Mouse (Mus musculus): ENCODE data around the gene Hps3. TPM values are rescaled to one million over a fixed set of nuclear protein-coding genes. Genes with fewer than 3 reads are reported as not detected.

The Hps3 gene
- polyA plus RNA-seq (2015; fragmentation: Nextera tagmentation; extraction: Ambion mirVana) = 7.5 and 9.2 TPM in 2 replicates

DNA sequence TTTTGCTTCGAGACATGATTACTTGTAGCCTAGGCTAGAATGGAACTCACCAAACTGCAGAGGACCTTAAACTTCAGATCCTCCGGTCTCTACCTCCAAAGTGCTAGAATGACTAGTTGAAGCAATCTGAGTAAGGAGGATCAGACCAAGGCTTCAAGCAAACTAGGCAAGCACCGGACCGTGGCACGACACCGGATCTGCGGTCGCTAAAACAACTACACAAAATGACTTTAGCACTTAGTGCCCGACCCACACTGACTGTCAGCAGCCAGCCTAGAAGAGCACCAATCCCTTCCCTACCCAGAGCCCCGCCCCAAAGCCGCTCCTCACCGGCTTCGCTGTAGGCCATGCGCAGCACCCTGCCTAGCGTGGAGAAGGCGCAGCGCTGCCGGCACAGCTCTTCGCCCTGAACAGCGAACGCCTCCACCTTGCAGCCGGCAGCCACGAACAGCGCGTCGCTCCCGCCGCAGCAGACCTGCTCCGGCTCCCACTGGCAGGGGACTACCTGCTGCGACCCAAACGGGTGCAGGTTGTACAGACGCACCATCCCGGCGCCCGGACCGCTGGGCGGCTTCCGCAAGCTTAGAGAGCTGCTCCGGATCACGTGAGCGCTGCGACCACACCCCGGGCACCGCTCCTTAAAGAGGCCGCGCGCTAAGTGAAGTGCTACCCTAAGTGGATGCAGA, at the start of gene Hps3:
TSS of gene Hps3 (minus strand) at position 597 of the 686 bp plus-strand sequence.

DNA sequence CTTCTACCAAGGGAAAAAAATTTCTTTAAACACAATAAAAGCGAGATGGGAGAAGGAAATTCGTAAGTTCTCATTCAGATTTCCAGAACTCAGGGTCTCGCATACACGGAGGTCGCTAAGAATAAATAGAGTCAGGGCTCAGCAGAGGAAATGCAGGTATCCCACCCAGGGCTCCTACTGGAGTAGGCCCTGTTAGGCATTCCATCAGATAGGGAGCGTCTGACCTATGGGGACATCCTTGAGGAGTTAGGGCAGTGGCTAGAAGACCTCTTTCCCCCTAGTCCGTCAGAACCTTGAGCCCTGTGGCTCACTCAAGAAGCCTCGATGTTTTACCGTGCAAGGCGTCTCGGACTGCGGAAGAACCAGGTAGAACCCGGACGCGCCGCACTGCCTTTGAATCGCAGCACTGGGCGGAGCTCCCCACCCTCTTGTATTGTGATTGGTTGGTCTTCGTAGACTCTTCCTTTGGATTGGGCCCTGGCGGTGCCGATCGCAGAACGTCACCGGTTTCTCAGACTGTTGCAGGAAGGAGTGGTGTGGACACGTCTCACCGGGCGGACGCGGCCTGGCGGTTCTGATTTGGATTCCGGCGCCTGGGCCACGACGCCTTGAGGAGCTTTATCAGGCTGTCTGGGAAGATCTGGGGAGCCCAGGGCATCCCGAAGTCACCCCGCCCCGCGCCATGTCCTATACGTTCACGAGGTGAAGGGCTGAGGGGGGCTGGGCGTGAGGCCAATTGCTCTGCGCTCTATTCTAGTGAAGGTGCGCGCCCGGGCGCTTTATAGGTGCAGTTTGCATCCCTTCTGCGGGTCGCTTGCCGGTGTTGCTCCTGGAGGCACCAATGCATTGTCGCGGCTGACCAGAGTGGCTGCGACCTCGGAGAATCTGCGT, 22.4 kb upstream of the Hps3 start, which contains the start of gene Hltf:
TSS of gene Hltf (plus strand) at position 506 of the 891 bp plus-strand sequence.

DNA sequence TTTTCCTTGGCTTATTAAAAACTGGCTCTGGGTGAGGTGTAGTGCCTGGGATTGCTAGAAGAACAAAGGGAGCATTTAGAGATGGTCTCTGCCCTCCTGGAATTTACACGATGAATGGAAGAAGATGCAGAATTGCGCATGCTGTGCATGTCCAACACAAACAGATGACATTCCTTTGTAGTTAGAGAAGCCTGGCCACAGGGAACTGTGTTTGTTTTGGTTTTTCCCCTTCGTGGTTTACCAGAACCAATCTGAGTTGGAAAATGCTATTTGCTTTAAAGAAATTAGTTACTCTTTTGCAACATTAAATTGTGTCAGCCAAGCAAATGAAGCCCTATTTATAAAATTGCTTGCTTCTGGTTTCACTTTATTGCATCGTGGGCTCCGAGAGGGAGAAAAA, 78.2 kb downstream of the Hps3 start, which contains the start of gene Cp:
TSS of gene Cp (plus strand) at position 170 of the 400 bp plus-strand sequence.

Other genes with a start within 250 kb of the Hps3 start
- 44.5 and 79.2 TPM in 2 replicates for gene Cp, start 78.3 kb downstream of the Hps3 start, polyA plus RNA-seq (2015; fragmentation: Nextera tagmentation; extraction: Ambion mirVana)
- gene Hltf, start 22.5 kb upstream of the Hps3 start, polyA plus RNA-seq (2015; fragmentation: Nextera tagmentation; extraction: Ambion mirVana) = 10.8 and 13.3 TPM in 2 replicates
- 40.6 and 50.0 TPM in 2 replicates for gene Gyg, start 120.0 kb upstream of the Hps3 start, polyA plus RNA-seq (2015; fragmentation: Nextera tagmentation; extraction: Ambion mirVana)
- gene Cpa3, start 206.9 kb upstream of the Hps3 start, polyA plus RNA-seq (2015; fragmentation: Nextera tagmentation; extraction: Ambion mirVana) = 57.1 and 61.7 TPM in 2 replicates
- 7.6 and 12.6 TPM in 2 replicates for gene Cpb1, start 240.4 kb upstream of the Hps3 start, polyA plus RNA-seq (2015; fragmentation: Nextera tagmentation; extraction: Ambion mirVana)

Data from adrenal gland, postnatal 0 days (tissue).